Mouse (Mus musculus): Measurements from ENCODE around the gene Lhfpl2. TPM values are rescaled to one million over a fixed set of nuclear protein-coding genes. Genes with fewer than 3 reads are reported as not detected.

Gene Lhfpl2
- total RNA-seq, 1 experiment from 2014 or later = not detected

GRCm38 (mm10) chr13:94241892-94242524 is 184.4 kb downstream of the Lhfpl2 start:
- ATAC-seq (replicated peaks; ENCODE audit: insufficient number of reproducible peaks, low FRiP score, low TSS enrichment, poor library complexity, severe bottlenecking) = no peak

GRCm38 (mm10) chr13:94242897-94243296 is 185.3 kb downstream of the Lhfpl2 start:
- no peak for ATAC-seq (replicated peaks; ENCODE audit: insufficient number of reproducible peaks, low FRiP score, low TSS enrichment, poor library complexity, severe bottlenecking)

Other genes starting within 250 kb of the Lhfpl2 start
- gene Scamp1, start 228.1 kb downstream of the Lhfpl2 start, total RNA-seq (2017) = 3.4 to 4.2 TPM (median 4.1 TPM) in 3 replicates

Data from monocyte, adult 5-6 weeks (primary cell).